Mouse (Mus musculus) kidney, postnatal 0 days (tissue): ENCODE data around the gene Kif17. TPM values are rescaled to one million over a fixed set of nuclear protein-coding genes. Genes with fewer than 3 reads are reported as not detected.

ENCODE experiments used
- ATAC-seq: fragments of 200-750 bp; cut with Nextera tagmentation; replicated peaks from 2 replicates; pipeline ENCODE4 v1.8.0; 2017; ENCODE audit warnings: low read depth, moderate number of reproducible peaks, moderate TSS enrichment, moderate library complexity; ENCODE audit not compliant: low FRiP score
- DNase-seq: peaks from one replicate; pipeline ENCODE4 v3.0.0-alpha.2; 2016; ENCODE audit warnings: low spot score
- H3K27ac ChIP-seq: fragments of 300-500 bp; sonication (generic); 2 replicates; pipeline ENCODE4 v1.5.1; 2014; ENCODE audit warnings: mild to moderate bottlenecking
- H3K27me3 ChIP-seq: fragments of 300-500 bp; sonication (generic); 2 replicates; pipeline ENCODE4 v1.6.1; 2014; ENCODE audit warnings: low read length, mixed read lengths; ENCODE audit not compliant: insufficient read depth
- H3K36me3 ChIP-seq: fragments of 300-500 bp; sonication (generic); 2 replicates; pipeline ENCODE4 v1.6.1; 2014; ENCODE audit warnings: low read length, mixed read lengths; ENCODE audit not compliant: insufficient read depth
- H3K4me1 ChIP-seq: fragments of 300-500 bp; sonication (generic); replicated peaks from 2 replicates; pipeline ENCODE4 v1.6.1; 2014; ENCODE audit warnings: antibody characterized with exemption, low read length, mixed read lengths; ENCODE audit not compliant: insufficient read depth
- H3K4me2 ChIP-seq: fragments of 300-500 bp; sonication (generic); 2 replicates; pipeline ENCODE4 v1.6.1; 2014; ENCODE audit warnings: mild to moderate bottlenecking, low read length, moderate library complexity, mixed read lengths
- H3K4me3 ChIP-seq: fragments of 300-500 bp; sonication (generic); replicated peaks from 2 replicates; pipeline ENCODE4 v1.5.1; 2014; ENCODE audit warnings: low read depth, low read length
- H3K9ac ChIP-seq: fragments of 300-500 bp; sonication (generic); 2 replicates; pipeline ENCODE4 v1.6.1; 2014; ENCODE audit warnings: low read depth, low read length
- H3K9me3 ChIP-seq: fragments of 300-500 bp; sonication (generic); replicated peaks from 2 replicates; pipeline ENCODE4 v1.6.1; 2016; ENCODE audit warnings: low read length, inconsistent platforms, mixed read lengths
- CTCF ChIP-seq: IDR thresholded peaks from 2 replicates; pipeline ENCODE4 v1.5.1; 2016; ENCODE audit warnings: antibody characterized with exemption, low read depth, mild to moderate bottlenecking, moderate library complexity
- whole genome bisulfite sequencing: fragments of 180-500 bp; shearing (Covaris S2); extraction: QIAGEN DNeasy Blood & Tissue Kit; methylation state at CpG from one replicate; pipeline ENCODE4 v1.1.7; 2014; 5-methylcytosine and 5-hydroxymethylcytosine counted together
- polyA plus RNA-seq: library from polyadenylated mRNA; unstranded; fragments of >200 nt; fragmentation: Nextera tagmentation; extraction: Ambion mirVana; gene quantifications from 2 replicates; pipeline ENCODE4 v1.2.1, GENCODE M21; 2015

Kif17 gene
- polyA plus RNA-seq, 1 experiment from 2014 or later = 0.66 TPM

DNA sequence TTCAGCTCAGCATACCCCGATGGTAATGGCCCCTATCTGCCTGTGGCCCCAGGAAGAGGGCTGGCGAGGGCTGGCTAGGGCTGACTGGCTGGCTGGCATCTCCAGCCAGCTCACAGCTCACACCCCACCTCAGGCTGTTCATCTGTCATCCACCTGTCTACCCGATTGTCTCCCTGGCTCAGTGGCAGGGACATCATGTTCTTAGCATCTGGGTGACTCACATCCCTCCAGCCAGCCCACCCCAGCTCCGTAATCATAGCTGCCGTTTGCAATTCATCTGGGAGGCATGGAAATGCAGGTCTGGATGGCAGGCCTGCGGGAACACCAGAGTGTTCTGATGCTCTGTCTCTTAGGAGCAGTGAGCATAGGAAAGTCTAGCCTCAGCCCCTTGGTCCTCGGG, 28.1 kb downstream of the Kif17 start:
- H3K9ac ChIP-seq = no peak overlapping the region
- no peaks in the 10 kb centered on the region for H3K9me3 ChIP-seq
- DNase-seq (no peak), ATAC-seq (no peak)
- H3K4me2 ChIP-seq = no peak overlapping the region
- H3K27ac ChIP-seq = no peak overlapping the region
- WGBS = 55% methylated on average over 7 of the region's 7 CpGs
- H3K36me3 ChIP-seq = no peaks in the 10 kb centered on the region
- no peak for TF ChIP-seq CTCF
- H3K4me1 ChIP-seq = no peaks in the 10 kb centered on the region
- H3K27me3 ChIP-seq = no peaks in the 10 kb centered on the region
- H3K4me3 ChIP-seq = no peak overlapping the region

GRCm38 (mm10) chr4:138282834-138283233, 32.6 kb downstream of the Kif17 start:
- DNase-seq = peak; percentile 97
- Histone ChIP-seq H3K27ac (no peak overlapping the region), H3K36me3 (no peaks in the 10 kb centered on the region), H3K9ac (no peak overlapping the region), H3K4me1 (no peaks in the 10 kb centered on the region), H3K9me3 (no peaks in the 10 kb centered on the region), H3K27me3 (no peaks in the 10 kb centered on the region), H3K4me3 (no peak overlapping the region), H3K4me2 (no peak overlapping the region)
- peak; percentile 100 for TF ChIP-seq CTCF
- WGBS = 28% methylated on average over 4 of the region's 4 CpGs
- ATAC-seq = peak; percentile 59

DNA sequence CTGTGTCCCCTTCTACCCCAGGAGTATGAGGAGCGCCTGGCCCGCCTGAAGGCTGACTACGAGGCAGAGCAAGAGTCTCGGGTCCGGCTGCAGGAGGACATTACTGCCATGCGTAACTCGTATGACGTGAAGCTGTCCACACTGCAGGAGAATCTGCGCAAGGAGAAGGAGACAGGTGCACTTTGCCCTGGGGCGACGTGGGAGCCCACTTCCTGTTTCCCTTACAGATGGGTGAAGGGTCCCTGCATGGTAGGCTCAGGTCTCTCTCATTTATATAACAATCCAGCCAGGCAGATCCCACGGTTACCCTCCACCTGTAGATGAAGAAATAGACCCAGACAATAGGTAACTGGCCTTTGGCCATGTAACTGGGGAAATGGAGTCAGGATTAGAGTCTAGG, 36.2 kb downstream of the Kif17 start:
- Histone ChIP-seq H3K4me2 (no peak overlapping the region), H3K9ac (no peak overlapping the region), H3K4me3 (no peak overlapping the region), H3K36me3 (no peaks in the 10 kb centered on the region), H3K27me3 (no peaks in the 10 kb centered on the region), H3K27ac (no peak overlapping the region), H3K9me3 (no peaks in the 10 kb centered on the region), H3K4me1 (no peaks in the 10 kb centered on the region)
- WGBS = 79% methylated on average over 12 of the region's 12 CpGs
- no peak for TF ChIP-seq CTCF
- ATAC-seq (no peak), DNase-seq (no peak)

GRCm38 (mm10) chr4:138288691-138289090, 38.5 kb downstream of the Kif17 start:
- Histone ChIP-seq H3K36me3 (no peaks in the 10 kb centered on the region), H3K27me3 (no peaks in the 10 kb centered on the region), H3K9ac (no peak overlapping the region), H3K4me3 (no peak overlapping the region), H3K9me3 (no peaks in the 10 kb centered on the region), H3K27ac (no peak overlapping the region), H3K4me2 (no peak overlapping the region), H3K4me1 (no peaks in the 10 kb centered on the region)
- TF ChIP-seq CTCF = no peak
- 87% methylated on average over 7 of the region's 7 CpGs for WGBS
- ATAC-seq (no peak), DNase-seq (no peak)

DNA sequence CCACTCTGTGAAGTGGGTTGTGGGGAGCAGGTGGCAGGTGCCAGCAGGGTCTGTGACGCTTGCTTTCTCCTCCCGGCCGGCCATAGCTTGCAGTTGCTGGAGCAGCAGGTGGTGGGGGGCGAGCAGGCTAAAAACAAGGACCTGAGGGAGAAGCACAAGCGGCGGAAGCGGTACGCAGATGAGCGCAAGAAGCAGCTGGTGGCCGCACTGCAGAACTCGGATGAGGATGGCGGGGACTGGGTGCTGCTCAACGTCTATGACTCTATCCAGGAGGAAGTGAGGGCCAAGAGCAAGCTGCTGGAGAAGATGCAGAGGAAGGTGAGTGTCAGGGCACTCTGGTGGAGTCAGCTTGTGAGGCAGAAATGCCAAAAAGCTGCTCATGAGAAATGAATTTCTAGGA, 41.8 kb downstream of the Kif17 start:
- Histone ChIP-seq H3K9ac (no peak overlapping the region), H3K4me1 (no peaks in the 10 kb centered on the region), H3K36me3 (no peaks in the 10 kb centered on the region), H3K27ac (no peak overlapping the region), H3K27me3 (no peaks in the 10 kb centered on the region), H3K4me3 (no peak overlapping the region), H3K4me2 (no peak overlapping the region), H3K9me3 (no peaks in the 10 kb centered on the region)
- WGBS = 86% methylated on average over 13 of the region's 13 CpGs
- ATAC-seq (no peak), DNase-seq (no peak)
- TF ChIP-seq CTCF = no peak

DNA sequence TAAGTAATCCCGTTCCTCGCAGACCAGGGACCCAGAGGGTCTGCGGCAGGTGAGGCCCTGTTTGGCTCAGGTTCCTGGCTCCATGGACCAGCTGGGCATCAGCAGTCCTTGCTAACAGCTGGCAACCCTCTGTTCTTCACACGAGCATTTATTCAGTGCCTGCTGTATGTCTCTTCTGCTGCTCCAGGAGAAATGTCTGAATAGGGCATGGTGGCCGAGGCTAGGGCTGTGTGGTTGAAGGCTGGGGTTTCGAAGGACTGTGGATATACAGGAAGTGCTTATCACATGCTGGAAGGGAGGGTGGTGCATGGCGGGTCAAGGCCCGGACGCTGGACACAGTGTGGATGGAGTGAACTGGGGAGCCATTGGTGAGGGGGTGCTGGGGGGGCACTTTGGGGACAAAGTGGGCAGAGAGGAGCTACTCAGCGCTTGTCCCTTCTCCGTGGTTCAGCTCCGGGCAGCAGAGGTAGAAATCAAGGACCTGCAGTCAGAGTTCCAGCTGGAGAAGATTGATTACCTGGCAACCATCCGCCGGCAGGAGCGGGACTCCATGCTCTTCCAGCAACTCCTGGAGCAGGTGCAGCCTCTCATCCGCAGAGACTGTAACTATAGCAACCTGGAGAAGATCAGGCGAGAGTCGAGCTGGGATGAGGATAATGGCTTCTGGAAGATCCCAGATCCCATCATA, 43.2 kb downstream of the Kif17 start:
- no peak overlapping the region for H3K4me2 ChIP-seq
- DNase-seq (no peak), ATAC-seq (no peak)
- no peak overlapping the region for H3K4me3 ChIP-seq
- H3K4me1 ChIP-seq = no peaks in the 10 kb centered on the region
- no peak overlapping the region for H3K27ac ChIP-seq
- WGBS = 69% methylated on average over 18 of the region's 18 CpGs
- no peaks in the 10 kb centered on the region for H3K9me3 ChIP-seq
- H3K36me3 ChIP-seq = no peaks in the 10 kb centered on the region
- no peak for TF ChIP-seq CTCF
- no peaks in the 10 kb centered on the region for H3K27me3 ChIP-seq
- no peak overlapping the region for H3K9ac ChIP-seq
